Mouse (Mus musculus) embryo, embryonic 10 days (tissue): ENCODE measurements at regions not wholly inside any gene's neighbourhood (a gene's known extent, or its start where the extent isn't known, plus 50 kb on each side); places are given as distances from the start of the nearest gene placed in this dataset.

Experiments used
- DNase-seq: peaks from one replicate; pipeline ENCODE4 v3.0.0-alpha.2; 2015; ENCODE audit warnings: low spot score

- no peak for DNase-seq
Measured at GRCm38 (mm10) chr7:136176373-136176772, 460.2 kb upstream of the Mki67 start.

GRCm38 (mm10) chr7:136180996-136181395, 464.8 kb upstream of the Mki67 start:
- DNase-seq: no peak

GRCm38 (mm10) chr7:136182101-136182500, 465.9 kb upstream of the Mki67 start:
- no peak for DNase-seq

GRCm38 (mm10) chr7:136196424-136197160, 480.4 kb upstream of the Mki67 start:
- DNase-seq: no peak

- DNase-seq: no peak
Measured at GRCm38 (mm10) chr7:136208879-136209278, 492.7 kb upstream of the Mki67 start.

GRCm38 (mm10) chr7:136209299-136210171, 493.4 kb upstream of the Mki67 start:
- peak; percentile 38 for DNase-seq

GRCm38 (mm10) chr7:136212492-136212891, 496.3 kb upstream of the Mki67 start:
- DNase-seq: no peak

GRCm38 (mm10) chr7:136213057-136213961, 497.1 kb upstream of the Mki67 start:
- peak; percentile 56 for DNase-seq

GRCm38 (mm10) chr7:136213962-136214308, 497.8 kb upstream of the Mki67 start:
- peak; percentile 20 for DNase-seq

- DNase-seq: peak; percentile 32
Measured at GRCm38 (mm10) chr7:136214415-136214814, 498.3 kb upstream of the Mki67 start.

- DNase-seq: no peak
Measured at GRCm38 (mm10) chr7:136216734-136217133, 500.6 kb upstream of the Mki67 start.

- DNase-seq: peak; percentile 50
Measured at GRCm38 (mm10) chr7:136219564-136220244, 503.5 kb upstream of the Mki67 start.

GRCm38 (mm10) chr7:136220245-136221167, 504.3 kb upstream of the Mki67 start:
- peak; percentile 32 for DNase-seq

- no peak for DNase-seq
Measured at GRCm38 (mm10) chr7:136221620-136222019, 505.5 kb upstream of the Mki67 start.

GRCm38 (mm10) chr7:136226031-136226430, 509.9 kb upstream of the Mki67 start:
- no peak for DNase-seq

GRCm38 (mm10) chr7:136228331-136228730, 512.2 kb upstream of the Mki67 start:
- no peak for DNase-seq

GRCm38 (mm10) chr7:136229592-136229991, 513.4 kb upstream of the Mki67 start:
- no peak for DNase-seq

GRCm38 (mm10) chr7:136232177-136232576, 516.0 kb upstream of the Mki67 start:
- no peak for DNase-seq

GRCm38 (mm10) chr7:136235563-136235962, 519.4 kb upstream of the Mki67 start:
- no peak for DNase-seq

- DNase-seq: no peak
Measured at GRCm38 (mm10) chr7:136236391-136236790, 520.2 kb upstream of the Mki67 start.
